ENCODE assay signal across 8 mouse cellular contexts in the genomic region with DNA sequence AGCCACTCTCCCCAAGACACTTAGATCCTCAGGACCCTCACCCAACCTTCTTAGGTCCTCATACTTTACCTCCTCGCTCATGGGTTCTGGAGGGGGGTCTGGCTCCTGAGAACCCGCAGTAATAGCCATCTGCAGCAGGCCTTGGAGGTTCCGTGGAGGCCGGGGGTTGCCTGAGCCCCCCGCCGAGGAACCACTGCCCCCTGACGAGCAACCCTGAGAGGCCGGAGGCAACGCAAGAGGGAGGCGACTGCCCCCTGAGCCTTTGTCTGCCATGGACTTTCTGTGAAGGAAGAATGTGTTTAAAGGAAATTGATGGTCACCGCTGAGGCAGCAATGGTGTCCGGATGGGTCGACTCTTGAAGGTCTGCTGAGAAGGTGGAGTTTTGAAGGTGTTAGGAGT. TPM values are rescaled to one million over a fixed set of nuclear protein-coding genes. Genes with fewer than 3 reads are reported as not detected.
DNase-seq lines count a peak whose midpoint lies in the region; ATAC-seq lines count a peak whose summit lies in the region.

No protein-coding gene starts in this region.

- H3K4me3 ChIP-seq in forebrain, embryonic 13.5 days, result peak overlapping the region; percentile 79
- peak overlapping the region; percentile 82 for H3K4me3 ChIP-seq in liver, embryonic 13.5 days (replicated peaks)

- peak overlapping the region; percentile 68 for H3K9ac ChIP-seq in forebrain, embryonic 13.5 days
- peak overlapping the region; percentile 75 for H3K9ac ChIP-seq in liver, embryonic 13.5 days

- H3K4me2 ChIP-seq in forebrain, embryonic 13.5 days, result peak overlapping the region; percentile 92
- peak overlapping the region; percentile 89 for H3K4me2 ChIP-seq in liver, embryonic 13.5 days

- intact Hi-C loops in left cerebral cortex, postnatal 10 days (cut with DNase I), result no loop called here

- peak; percentile 5; the same call in 1 of the 2 replicates for ATAC-seq in frontal cortex, adult (ENCODE audit: low TSS enrichment)
- no peak for ATAC-seq in forebrain, embryonic 13.5 days
- ATAC-seq in liver, embryonic 13.5 days (ENCODE audit: low read depth), result no peak; the same call in 1 of the 2 replicates

- H3K9me3 ChIP-seq in forebrain, embryonic 13.5 days (replicated peaks), result no peaks in the 10 kb centered on the region
- H3K9me3 ChIP-seq in liver, embryonic 13.5 days (replicated peaks), result no peaks in the 10 kb centered on the region

- no peaks in the 10 kb centered on the region for H3K27me3 ChIP-seq in forebrain, embryonic 13.5 days
- H3K27me3 ChIP-seq in liver, embryonic 13.5 days, result peaks cover 2% of the 10 kb centered on the region

- whole genome bisulfite sequencing in forebrain, embryonic 13.5 days, result under 1% methylated on average over 13 of the region's 13 CpGs
- WGBS in liver, embryonic 13.5 days (ENCODE audit: insufficient replicate concordance), result under 1% methylated on average over 13 of the region's 13 CpGs

- DNase-seq in frontal cortex, postnatal 14 days (ENCODE audit: low spot score in 2 of 2), result no peak
- DNase-seq in 3134 (ENCODE audit: extremely low read depth, insufficient read length, low spot score), result peak; percentile 18
- no peak for DNase-seq in liver, embryonic 13.5 days
- no peak for DNase-seq in ovary, postnatal 36 days (ENCODE audit: low spot score)
- DNase-seq in B cell, adult 2 months, result no peak
- no peak for DNase-seq in left cerebral cortex, postnatal 10 days (ENCODE audit: extremely low spot score in 1 of 2, low spot score in 2 of 2)

- peaks cover 8% of the 10 kb centered on the region for H3K4me1 ChIP-seq in forebrain, embryonic 13.5 days
- H3K4me1 ChIP-seq in liver, embryonic 13.5 days (replicated peaks), result peaks cover 28% of the 10 kb centered on the region

- peaks cover 30% of the 10 kb centered on the region for H3K36me3 ChIP-seq in forebrain, embryonic 13.5 days (ENCODE audit: poor library complexity, severe bottlenecking)
- peaks cover 26% of the 10 kb centered on the region for H3K36me3 ChIP-seq in liver, embryonic 13.5 days

- peak overlapping the region; percentile 12; the same call in 1 of the 2 replicates for H3K27ac ChIP-seq in forebrain, embryonic 13.5 days
- H3K27ac ChIP-seq in liver, embryonic 13.5 days, result peak overlapping the region; percentile 31

RNA-seq across cellular contexts. Expression of gene Hspbp1, which starts 0.7 kb away (rescaled TPM):
- 117 and 125 TPM in 2 replicates for polyA plus RNA-seq in forebrain, embryonic 13.5 days (2015; fragmentation: Nextera tagmentation; extraction: Ambion mirVana)
- polyA plus RNA-seq in liver, embryonic 13.5 days (2015; fragmentation: Nextera tagmentation; extraction: Ambion mirVana), result 77.8 and 83.4 TPM in 2 replicates
- total RNA-seq in left cerebral cortex, postnatal 10 days (2021), result 100 to 1,000 TPM; 111 to 114 TPM

RNA-seq across cellular contexts. Expression of gene Brsk1, which starts 6.2 kb away (rescaled TPM):
- 6.1 and 6.5 TPM in 2 replicates for polyA plus RNA-seq in forebrain, embryonic 13.5 days (2015; fragmentation: Nextera tagmentation; extraction: Ambion mirVana)
- 0.08 and 0.10 TPM in 2 replicates for polyA plus RNA-seq in liver, embryonic 13.5 days (2015; fragmentation: Nextera tagmentation; extraction: Ambion mirVana)
- total RNA-seq in left cerebral cortex, postnatal 10 days (2021), result 100 to 1,000 TPM; 312 to 319 TPM

RNA-seq across cellular contexts. Expression of gene Ppp6r1, which starts 25.4 kb away (rescaled TPM):
- polyA plus RNA-seq in forebrain, embryonic 13.5 days (2015; fragmentation: Nextera tagmentation; extraction: Ambion mirVana), result 7.8 and 8.1 TPM in 2 replicates
- 5.7 and 7.1 TPM in 2 replicates for polyA plus RNA-seq in liver, embryonic 13.5 days (2015; fragmentation: Nextera tagmentation; extraction: Ambion mirVana)
- total RNA-seq in left cerebral cortex, postnatal 10 days (2021), result 100 to 1,000 TPM; 107 to 111 TPM

RNA-seq across cellular contexts. Expression of gene Tmem150b, which starts 40.8 kb away (rescaled TPM):
- polyA plus RNA-seq in forebrain, embryonic 13.5 days (2015; fragmentation: Nextera tagmentation; extraction: Ambion mirVana), result 0.27 and 0.29 TPM in 2 replicates
- 0.09 and 0.15 TPM in 2 replicates for polyA plus RNA-seq in liver, embryonic 13.5 days (2015; fragmentation: Nextera tagmentation; extraction: Ambion mirVana)
- total RNA-seq in left cerebral cortex, postnatal 10 days (2021), result not detected

RNA-seq across cellular contexts. Expression of gene Tmem86b, which starts 53.0 kb away (rescaled TPM):
- 2.9 and 3.3 TPM in 2 replicates for polyA plus RNA-seq in forebrain, embryonic 13.5 days (2015; fragmentation: Nextera tagmentation; extraction: Ambion mirVana)
- 22.6 and 25.1 TPM in 2 replicates for polyA plus RNA-seq in liver, embryonic 13.5 days (2015; fragmentation: Nextera tagmentation; extraction: Ambion mirVana)
- 10 to 100 TPM; 11.8 to 12.2 TPM for total RNA-seq in left cerebral cortex, postnatal 10 days (2021)
